Mouse (Mus musculus) erythroblast, adult 5-6 weeks (primary cell): ENCODE results near the gene Pcdh15. TPM values are rescaled to one million over a fixed set of nuclear protein-coding genes. Genes with fewer than 3 reads are reported as not detected.

Experiments
- ATAC-seq: replicated peaks from 2 replicates; pipeline ENCODE4 v1.8.0; 2016; ENCODE audit warnings: moderate number of reproducible peaks, mild to moderate bottlenecking, moderate TSS enrichment, inconsistent platforms; ENCODE audit not compliant: poor library complexity, low FRiP score, severe bottlenecking
- total RNA-seq, 2 experiments: library from RNA; stranded (forward) in 1 of 2; stranded (reverse) in 1 of 2; fragments of 150-400 nt in 1 of 2; fragments of 200-764, 138-1000 nt in 1 of 2; gene quantifications; 2 replicates each; pipeline versions ENCODE4 v1.2.3 to v1.2.4; 2015 to 2017; ENCODE audit warnings: low replicate concordance in 2 of 2

Pcdh15 gene
- total RNA-seq, 2 experiments from 2014 or later: 3.0 TPM; not detected in 1

DNA sequence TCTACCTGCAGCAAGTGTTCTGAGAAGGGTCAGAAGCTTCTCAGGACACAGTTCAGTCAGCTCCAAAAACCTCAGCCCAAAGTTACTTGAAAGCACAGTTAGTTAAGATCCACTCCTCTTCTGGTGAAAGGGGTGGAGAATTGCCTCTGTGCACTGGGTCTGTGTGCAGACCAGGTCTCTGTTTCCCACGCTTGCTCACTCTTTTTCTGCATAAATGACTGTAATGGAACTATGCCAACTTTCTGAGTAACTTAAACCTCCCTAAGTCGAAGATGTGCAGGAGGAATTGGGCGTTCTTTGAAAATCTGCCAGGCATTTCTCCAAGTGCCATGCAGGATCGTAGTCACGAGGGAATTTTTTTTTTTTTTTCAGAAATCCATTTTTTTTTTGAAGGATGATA, 830.6 kb downstream of the Pcdh15 start:
- no peak for ATAC-seq

DNA sequence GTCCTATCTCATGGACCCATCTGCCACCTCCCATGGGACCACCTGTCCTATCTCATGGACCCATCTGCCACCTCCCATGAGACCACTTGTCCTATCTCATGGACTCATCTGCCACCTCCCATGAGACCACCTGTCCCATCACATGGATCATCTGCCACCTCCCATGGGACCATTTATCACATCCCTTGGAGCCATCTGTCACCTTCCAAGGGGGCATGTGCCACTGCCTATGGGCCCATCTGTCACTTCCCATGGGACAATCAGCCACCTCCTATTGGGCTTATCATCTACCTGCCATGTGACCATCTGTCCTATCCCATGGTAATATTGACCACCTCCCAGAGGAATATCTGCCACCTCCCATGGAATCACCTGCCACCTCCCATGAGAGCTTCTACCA, 832.0 kb downstream of the Pcdh15 start:
- no peak for ATAC-seq

- no peak for ATAC-seq
These were observed 833.0 kb downstream of the Pcdh15 start for GRCm38 (mm10) chr10:73931996-73932679.

DNA sequence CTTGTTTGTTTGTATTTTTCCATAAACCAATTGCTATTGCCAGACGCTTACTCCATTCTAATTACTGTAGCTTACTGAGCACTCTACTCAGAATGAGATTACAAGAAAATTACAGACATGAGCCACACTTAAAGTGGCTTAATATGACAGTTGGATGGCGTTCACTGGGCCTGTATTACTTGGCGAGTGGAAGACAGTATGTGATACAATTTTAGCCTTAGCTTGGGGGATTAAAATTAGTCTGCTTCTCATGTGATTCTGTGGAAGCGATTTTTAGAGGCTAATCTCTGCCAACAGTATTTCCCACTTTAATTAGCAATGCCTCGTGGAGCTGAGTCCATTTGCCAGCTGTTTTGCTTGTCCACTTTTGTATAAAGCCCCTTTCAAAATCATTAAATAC, 837.0 kb downstream of the Pcdh15 start:
- ATAC-seq: no peak

- ATAC-seq: no peak
These were observed 839.8 kb downstream of the Pcdh15 start for GRCm38 (mm10) chr10:73938989-73939388.

DNA sequence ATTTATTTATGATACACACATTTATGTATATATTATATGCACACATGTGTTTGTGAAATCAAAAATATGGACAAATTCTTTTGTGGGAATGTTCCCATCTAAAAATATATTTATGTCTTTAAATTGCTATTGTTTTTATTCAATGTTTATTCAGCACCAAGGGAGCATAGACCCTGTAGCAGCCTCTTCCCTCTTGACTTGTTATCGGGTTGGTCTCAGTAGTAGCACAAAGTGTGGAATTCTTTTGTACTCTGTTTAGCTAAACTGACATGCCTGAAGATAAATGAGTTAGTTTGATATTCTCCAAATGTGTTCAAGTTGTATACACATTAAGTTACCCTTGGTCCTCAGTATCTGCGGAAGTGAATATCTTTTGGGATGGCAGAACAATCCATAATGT, 848.7 kb downstream of the Pcdh15 start:
- ATAC-seq: no peak

- ATAC-seq: no peak
These were observed 854.2 kb downstream of the Pcdh15 start for GRCm38 (mm10) chr10:73953362-73953761.

- ATAC-seq: no peak
These were observed 884.9 kb downstream of the Pcdh15 start for GRCm38 (mm10) chr10:73984057-73984456.

DNA sequence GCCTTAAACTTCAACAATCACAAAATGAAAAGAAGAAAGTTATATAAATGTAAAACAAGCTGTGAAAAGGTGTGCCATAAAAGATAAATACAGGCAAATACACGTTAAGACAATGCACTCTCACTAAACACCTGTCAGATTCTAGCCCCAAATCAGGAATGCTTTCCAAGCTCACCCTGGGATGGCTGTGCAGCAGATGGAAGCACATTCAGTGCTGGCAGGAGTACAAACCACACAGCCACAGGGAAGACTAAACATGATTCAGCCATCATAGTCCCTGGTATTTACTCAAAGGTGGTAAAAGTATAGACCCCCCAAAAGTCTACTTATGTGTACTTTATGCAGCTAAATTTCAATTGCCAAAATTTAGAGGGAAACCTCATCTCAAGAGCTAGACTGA, 909.7 kb downstream of the Pcdh15 start:
- ATAC-seq: no peak

- no peak for ATAC-seq
These were observed 923.9 kb downstream of the Pcdh15 start for GRCm38 (mm10) chr10:74023091-74023490.

GRCm38 (mm10) chr10:74053059-74053458, 953.9 kb downstream of the Pcdh15 start:
- ATAC-seq: no peak

DNA sequence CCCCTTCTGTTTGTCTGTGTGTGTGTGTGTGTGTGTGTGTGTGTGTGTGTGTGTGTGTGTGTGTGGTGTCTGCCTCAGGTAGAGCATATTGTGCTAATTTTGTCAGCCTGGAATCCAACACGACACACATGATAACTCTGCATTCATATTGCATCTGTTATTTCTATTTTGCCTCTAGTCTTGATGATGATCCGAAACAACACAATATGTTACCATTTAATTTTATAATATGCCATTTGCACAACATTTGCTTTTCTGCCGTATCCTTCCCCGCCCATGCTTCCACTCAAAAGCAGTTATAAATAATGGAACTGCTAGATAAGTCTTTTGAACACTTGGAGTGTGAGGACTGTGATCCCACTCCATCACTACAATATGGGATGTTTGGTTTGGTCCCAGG, 987.5 kb downstream of the Pcdh15 start:
- ATAC-seq: no peak

- no peak for ATAC-seq
These were observed 999.2 kb downstream of the Pcdh15 start for GRCm38 (mm10) chr10:74098296-74098695.

- no peak for ATAC-seq
These were observed 1015.0 kb downstream of the Pcdh15 start for GRCm38 (mm10) chr10:74114107-74114506.

- ATAC-seq: no peak
These were observed 1017.7 kb downstream of the Pcdh15 start for GRCm38 (mm10) chr10:74116817-74117216.

- ATAC-seq: no peak
These were observed 1024.3 kb downstream of the Pcdh15 start for GRCm38 (mm10) chr10:74123421-74123820.

DNA sequence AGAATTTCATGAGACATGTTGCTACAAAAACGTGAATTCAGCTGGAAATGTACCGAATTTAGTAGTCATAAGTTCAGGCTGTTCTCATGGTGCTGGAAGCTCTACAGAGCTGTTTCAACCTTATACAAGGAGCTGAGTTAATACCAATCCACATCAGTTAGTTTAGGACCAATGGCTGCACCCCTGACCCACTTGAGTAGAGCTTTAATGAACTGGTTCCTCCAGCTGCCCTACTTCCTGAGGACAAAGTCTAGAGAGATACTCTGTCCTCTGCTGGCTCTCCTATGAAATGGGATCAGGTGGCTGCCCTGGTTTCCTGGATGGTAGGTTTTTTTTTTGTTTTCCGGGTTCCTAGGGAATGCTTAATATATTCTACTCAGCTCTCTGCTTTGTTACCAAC, 1030.0 kb downstream of the Pcdh15 start:
- no peak for ATAC-seq

GRCm38 (mm10) chr10:74129665-74130064, 1030.5 kb downstream of the Pcdh15 start:
- no peak for ATAC-seq

DNA sequence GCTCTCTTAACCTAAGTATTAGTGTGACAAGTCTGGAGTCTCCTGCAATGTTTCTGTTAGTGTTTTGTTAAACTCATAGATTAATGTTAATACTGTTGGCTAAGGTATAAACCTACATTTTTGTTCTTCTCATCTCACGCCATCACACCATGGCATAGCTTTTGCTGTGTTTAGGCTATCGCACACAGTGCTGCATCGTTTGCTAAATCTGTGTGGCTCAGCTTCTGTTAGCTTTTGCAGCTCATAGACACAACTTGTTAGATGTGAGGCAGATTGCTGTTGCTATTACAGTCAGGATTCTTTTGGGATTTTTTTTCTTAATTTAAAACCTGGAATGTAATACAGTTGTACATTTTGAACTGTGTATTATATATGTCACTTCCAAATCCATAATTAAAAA, 1031.7 kb downstream of the Pcdh15 start:
- no peak for ATAC-seq

- no peak for ATAC-seq
These were observed 1048.8 kb downstream of the Pcdh15 start for GRCm38 (mm10) chr10:74147966-74148365.

DNA sequence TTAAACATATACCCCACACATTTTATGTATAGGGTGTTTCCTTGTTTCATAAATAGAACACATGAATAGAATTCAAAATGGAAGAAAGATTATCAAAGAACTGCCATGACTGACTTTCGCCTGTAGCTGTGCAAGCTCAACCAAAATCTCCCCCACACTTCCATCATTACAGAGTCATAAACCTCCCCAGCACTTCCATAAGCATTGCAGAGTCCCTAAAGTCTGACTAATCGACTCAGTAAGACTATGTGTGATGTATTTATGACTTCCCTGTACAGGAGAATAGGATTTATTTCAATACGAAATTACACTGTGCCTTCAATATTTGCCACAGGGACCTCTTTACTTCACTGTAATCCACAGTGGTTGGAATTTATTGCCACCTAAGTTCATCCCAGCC, 1082.8 kb downstream of the Pcdh15 start:
- no peak for ATAC-seq

DNA sequence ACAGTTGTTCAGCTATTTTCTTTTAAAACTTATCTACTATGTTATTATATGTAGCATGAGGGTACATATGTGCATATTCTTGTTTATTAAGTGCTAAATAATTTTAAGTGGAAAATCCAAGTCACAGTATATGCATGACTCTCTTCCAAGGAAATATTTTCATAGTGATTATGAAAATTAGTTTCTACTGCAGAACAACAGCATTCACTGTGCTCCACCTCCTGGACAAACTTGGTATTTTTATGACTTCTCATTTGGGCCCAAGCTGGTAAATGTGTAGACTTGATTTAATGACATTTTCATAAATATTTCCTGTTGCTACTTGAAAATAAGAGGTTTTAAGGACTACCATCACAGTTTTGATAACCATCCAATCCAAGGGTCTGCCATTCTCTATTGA, 1104.5 kb downstream of the Pcdh15 start:
- ATAC-seq: no peak
